ENCODE assay signal across 38 mouse cellular contexts in the genomic region with DNA sequence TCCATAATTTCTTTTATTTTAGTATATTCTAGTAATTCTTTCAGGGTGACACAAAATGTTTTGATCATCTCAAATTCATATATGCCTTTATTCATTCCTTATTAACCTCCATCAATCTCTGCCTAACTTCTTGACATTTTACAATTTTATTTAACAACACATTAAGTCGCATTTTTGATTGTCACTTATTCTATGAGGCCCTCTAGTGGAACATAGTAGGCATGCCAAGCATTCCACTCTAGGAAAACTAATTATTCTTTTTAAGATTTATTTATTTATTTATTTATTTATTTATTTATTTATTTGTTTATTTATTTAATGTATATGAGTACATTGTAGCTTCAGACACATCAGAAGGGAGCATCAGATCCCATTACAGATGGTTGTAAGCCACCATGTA. TPM values are rescaled to one million over a fixed set of nuclear protein-coding genes. Genes with fewer than 3 reads are reported as not detected.
DNase-seq lines count a peak whose midpoint lies in the region; TF ChIP-seq lines count a peak whose summit lies in the region.
"Had no signal": no experiment of that assay in that cellular context is flagged by ENCODE, and none has a peak within 500 bp of the region (broad histone marks: within the 10 kb centered on the region; RNA-seq: fewer than 3 reads in every experiment).

No protein-coding gene starts in this region.

- intact Hi-C loops in gastrocnemius, adult 2 months (cut with DNase I) = no loop called here
- intact Hi-C loops in gastrocnemius, postnatal 14 days (cut with DNase I; ENCODE audit: low total_unique reads) = no loop called here
- intact Hi-C loops in left cerebral cortex, adult 2 months (cut with DNase I) = loop anchor here (10.0 kb wide), 1 partner anchor 945 kb away; no protein-coding TSS in a partner anchor

- dilution Hi-C loops in CH12.LX (cut with MboI; ENCODE audit: extremely low pct_ligation_motif_present, extremely low pct_unique_long_range_greater_than_20kb, low sequenced_read_pairs) = no loop called here

- no peak for TF ChIP-seq EP300 in CH12.LX (IDR thresholded peaks at IDR 0.05; ENCODE audit: low read length)

- DNase-seq in gastrocnemius, adult 2 months = no peak
- no peak for DNase-seq in gastrocnemius, postnatal 14 days
- no peak for DNase-seq in left cerebral cortex, adult 2 months (ENCODE audit: extremely low spot score in 1 of 2, low spot score in 2 of 2)
- no peak for DNase-seq in left cerebral cortex, adult 8-10 months (ENCODE audit: low spot score in 2 of 2)
- peak; percentile 2 for DNase-seq in CH12.LX (ENCODE audit: extremely low read depth)
- peak; percentile 8 for DNase-seq in R1 (ENCODE audit: low read depth, low spot score)
- DNase-seq in spleen, postnatal 14 days (ENCODE audit: low spot score in 2 of 2) = no peak
- DNase-seq in right cerebral cortex, postnatal 10 days (ENCODE audit: low spot score in 2 of 2) = no peak
- DNase-seq: adrenal gland, postnatal 25 days; cerebellum, adult 18-20 months; cerebellum, postnatal 10 days; heart, postnatal 4 days; kidney, adult 18-20 months; left cerebral cortex, postnatal 4 days; lung, postnatal 36 days; right cerebral cortex, postnatal 25 days; thymus, adult 18-20 months; thymus, postnatal 25 days had no signal

- no peaks in the 10 kb centered on the region for H3K27me3 ChIP-seq in CH12.LX (replicated peaks)
- H3K27me3 ChIP-seq: embryonic facial prominence, embryonic 13.5 days; forebrain, embryonic 15.5 days; hindbrain, embryonic 13.5 days; liver, embryonic 15.5 days; lung, embryonic 15.5 days; megakaryocyte, embryonic 14.5 days; midbrain, embryonic 12.5 days; neural tube, embryonic 12.5 days had no signal

- TF ChIP-seq CTCF in gastrocnemius, adult 2 months (IDR thresholded peaks at IDR 0.05) = peak; percentile 6; the same call in 1 of the 2 replicates
- peak; percentile 37 for TF ChIP-seq CTCF in left cerebral cortex, adult 2 months (IDR thresholded peaks at IDR 0.05)
- TF ChIP-seq CTCF in CH12.LX (conservative IDR thresholded peaks at IDR 0.05 in 1 of 2, IDR thresholded peaks at IDR 0.05 in 1 of 2; ENCODE audit: low read depth in 2 of 2, low read length in 2 of 2) = peak in 1 of 2 experiments; percentile 45; a peak in 2 of 4 replicates

- H3K4me3 ChIP-seq in gastrocnemius, adult 2 months = no peak overlapping the region
- no peak overlapping the region for H3K4me3 ChIP-seq in left cerebral cortex, adult 2 months
- H3K4me3 ChIP-seq in CH12.LX (replicated peaks in 1 of 3; ENCODE audit: low read depth in 2 of 3, low read length in 2 of 3, poor library complexity in 1 of 3) = no peak overlapping the region
- H3K4me3 ChIP-seq: embryonic facial prominence, embryonic 13.5 days; forebrain, embryonic 10.5 days; forebrain, embryonic 15.5 days; hindbrain, embryonic 13.5 days; liver, embryonic 15.5 days; lung, embryonic 15.5 days; megakaryocyte, embryonic 14.5 days; midbrain, embryonic 12.5 days; myocyte; neural tube, embryonic 12.5 days had no signal

- no peaks in the 10 kb centered on the region for H3K4me1 ChIP-seq in CH12.LX (ENCODE audit: control insufficient read depth in 1 of 2, insufficient read depth in 2 of 2)
- H3K4me1 ChIP-seq: embryonic facial prominence, embryonic 13.5 days; forebrain, embryonic 10.5 days; forebrain, embryonic 15.5 days; hindbrain, embryonic 13.5 days; liver, embryonic 15.5 days; lung, embryonic 15.5 days; megakaryocyte, embryonic 14.5 days; midbrain, embryonic 12.5 days; neural tube, embryonic 12.5 days had no signal

- in situ Hi-C loops in CH12.LX (cut with MboI; ENCODE audit: low pct_ligation_motif_present, low pct_unique_long_range_greater_than_20kb, low sequenced_read_pairs) = no loop called here

- no peaks in the 10 kb centered on the region for H3K9me3 ChIP-seq in CH12.LX (replicated peaks; ENCODE audit: low read length)
- H3K9me3 ChIP-seq: forebrain, embryonic 15.5 days; liver, embryonic 15.5 days; lung, embryonic 15.5 days had no signal

- no peak overlapping the region for H3K27ac ChIP-seq in gastrocnemius, adult 2 months
- H3K27ac ChIP-seq in left cerebral cortex, adult 2 months = no peak overlapping the region
- H3K27ac ChIP-seq in CH12.LX (ENCODE audit: insufficient read depth, low read depth) = no peak overlapping the region
- H3K27ac ChIP-seq: embryonic facial prominence, embryonic 13.5 days; forebrain, embryonic 10.5 days; forebrain, embryonic 15.5 days; hindbrain, embryonic 13.5 days; kidney, postnatal 0 days; liver, embryonic 15.5 days; lung, embryonic 15.5 days; midbrain, embryonic 12.5 days; neural tube, embryonic 12.5 days had no signal

- H3K36me3 ChIP-seq in CH12.LX (replicated peaks in 1 of 2; ENCODE audit: control insufficient read depth in 1 of 2, insufficient read depth in 1 of 2, low read length in 1 of 2) = no peaks in the 10 kb centered on the region
- H3K36me3 ChIP-seq: embryonic facial prominence, embryonic 13.5 days; forebrain, embryonic 10.5 days; forebrain, embryonic 15.5 days; hindbrain, embryonic 13.5 days; liver, embryonic 15.5 days; lung, embryonic 15.5 days; midbrain, embryonic 12.5 days; neural tube, embryonic 12.5 days had no signal

- no peaks in the 10 kb centered on the region for H3K79me2 ChIP-seq in CH12.LX (replicated peaks; ENCODE audit: control insufficient read depth, extremely low read depth, insufficient read depth, poor library complexity, severe bottlenecking)

- no peak for TF ChIP-seq POLR2A in CH12.LX (IDR thresholded peaks at IDR 0.05; ENCODE audit: low read depth, low read length)

- no peak overlapping the region for H3K9ac ChIP-seq in CH12.LX (ENCODE audit: insufficient read depth, low read depth)
- H3K9ac ChIP-seq: embryonic facial prominence, embryonic 13.5 days; forebrain, embryonic 15.5 days; hindbrain, embryonic 13.5 days; liver, embryonic 15.5 days; lung, embryonic 15.5 days; midbrain, embryonic 12.5 days; neural tube, embryonic 12.5 days had no signal

- H3K4me2 ChIP-seq in CH12.LX (ENCODE audit: insufficient read depth, low read depth, poor library complexity, severe bottlenecking) = no peak overlapping the region
- H3K4me2 ChIP-seq: embryonic facial prominence, embryonic 13.5 days; forebrain, embryonic 15.5 days; heart, embryonic 11.5 days; hindbrain, embryonic 13.5 days; liver, embryonic 15.5 days; lung, embryonic 15.5 days; midbrain, embryonic 12.5 days; neural tube, embryonic 12.5 days had no signal

- TF ChIP-seq RAD21 in CH12.LX (IDR thresholded peaks at IDR 0.05; ENCODE audit: low read depth, low read length) = peak; percentile 49

TF ChIP-seq in CH12.LX, 34 proteins besides CTCF, POLR2A, EP300 and RAD21:
- no peak for TF ChIP-seq JUN (IDR thresholded peaks at IDR 0.05; ENCODE audit: insufficient read depth, low read depth, low read length)
- TF ChIP-seq SMC3 (IDR thresholded peaks at IDR 0.05; ENCODE audit: low read depth, low read length) = 0 out of 2 replicates have a peak, but pooled peaks have one; percentile 19

RNA-seq across cellular contexts. Expression of a gene that starts 43.4 kb away (rescaled TPM):
- total RNA-seq in gastrocnemius, adult 2 months (2021) = not detected
- not detected for total RNA-seq in gastrocnemius, postnatal 14 days (2021)
- total RNA-seq in left cerebral cortex, adult 2 months (2021) = not detected
- total RNA-seq in left cerebral cortex, adult 8-10 months (2022) = not detected
- not detected in 2 replicates for total RNA-seq in CH12.LX (2012; rRNA removed)
- total RNA-seq in CH12.LX (2014; rRNA removed) = not detected in 2 replicates
- not detected in 2 replicates for polyA plus RNA-seq in CH12.LX (2012; ENCODE audit: insufficient read length, low read depth)
- total RNA-seq: adrenal gland, postnatal 25 days; common myeloid progenitor, adult 5-6 weeks; heart, postnatal 4 days; layer of hippocampus, postnatal 10 days; left cerebral cortex, postnatal 4 days; midbrain, postnatal 0 days had no signal
- polyA plus RNA-seq: brain, embryonic 14.5 days; embryonic facial prominence, embryonic 13.5 days; forebrain, embryonic 10.5 days; forebrain, embryonic 15.5 days; frontal cortex, adult 2 months; heart, embryonic 11.5 days; heart, embryonic 16.5 days; hindbrain, embryonic 13.5 days; kidney, postnatal 0 days; limb, embryonic 14.5 days; lung, embryonic 15.5 days; midbrain, embryonic 12.5 days; midbrain, postnatal 0 days; myocyte; neural tube, embryonic 12.5 days; stomach, embryonic 16.5 days had no signal

Comparison
In these comparisons a context has a peak if more than half of its experiments do, and no peak if none do; other contexts are left out.
1. DNase-seq: peak in CH12.LX (single experiment) and R1 (single experiment); none in gastrocnemius, adult 2 months (single experiment), gastrocnemius, postnatal 14 days (single experiment), left cerebral cortex, adult 2 months (0 of 2), left cerebral cortex, adult 8-10 months (0 of 2), spleen, postnatal 14 days (0 of 2) and right cerebral cortex, postnatal 10 days (0 of 2).